Mouse (Mus musculus) heart, embryonic 14.5 days (tissue): ENCODE data around the gene Cdk13. TPM values are rescaled to one million over a fixed set of nuclear protein-coding genes. Genes with fewer than 3 reads are reported as not detected.

Experiments
- ATAC-seq: fragments of 200-750 bp; cut with Nextera tagmentation; 2 replicates; pipeline ENCODE4 v1.8.0; 2017; ENCODE audit warnings: low read depth, moderate TSS enrichment; ENCODE audit not compliant: insufficient number of reproducible peaks, insufficient read depth, low FRiP score
- H3K27ac ChIP-seq, 2 experiments: fragments of 200-500 bp in 1 of 2; fragments of 300-500 bp in 1 of 2; sonication (generic) in 1 of 2; replicated peaks in 1 of 2; 2 replicates each; pipeline ENCODE4 v1.5.1; 2012 to 2014; ENCODE audit warnings: low read depth in 2 of 2, low read length in 2 of 2, control low read depth in 1 of 2, mild to moderate bottlenecking in 1 of 2, mixed read lengths in 1 of 2; ENCODE audit not compliant: control insufficient read depth in 1 of 2, insufficient read depth in 1 of 2
- H3K27me3 ChIP-seq: fragments of 300-500 bp; sonication (generic); 2 replicates; pipeline ENCODE4 v1.6.1; 2014; ENCODE audit warnings: mild to moderate bottlenecking, low read length, control low read depth; ENCODE audit not compliant: control insufficient read depth, insufficient read depth
- H3K36me3 ChIP-seq: fragments of 300-500 bp; sonication (generic); 2 replicates; pipeline ENCODE4 v1.6.1; 2014; ENCODE audit warnings: mild to moderate bottlenecking, control low read depth, low read length, mixed read lengths; ENCODE audit not compliant: control insufficient read depth, insufficient read depth
- H3K4me1 ChIP-seq, 2 experiments: fragments of 200-500 bp in 1 of 2; fragments of 300-500 bp in 1 of 2; sonication (generic) in 1 of 2; 2 replicates each; pipeline ENCODE4 v1.6.1; 2012 to 2014; ENCODE audit warnings: low read length in 2 of 2, control low read depth in 1 of 2, mixed read lengths in 1 of 2; ENCODE audit not compliant: control insufficient read depth in 2 of 2, insufficient read depth in 2 of 2
- H3K4me2 ChIP-seq: fragments of 300-500 bp; sonication (generic); 2 replicates; pipeline ENCODE4 v1.6.1; 2014; ENCODE audit warnings: mild to moderate bottlenecking, low read length
- H3K4me3 ChIP-seq, 2 experiments: fragments of 200-500 bp in 1 of 2; fragments of 300-500 bp in 1 of 2; sonication (generic) in 1 of 2; 2 replicates each; pipeline ENCODE4 v1.5.1; 2012 to 2014; ENCODE audit warnings: low read length in 2 of 2, mild to moderate bottlenecking in 2 of 2, control low read depth in 1 of 2, low read depth in 1 of 2, moderate library complexity in 1 of 2; ENCODE audit not compliant: control insufficient read depth in 1 of 2, insufficient read depth in 1 of 2
- H3K9ac ChIP-seq: fragments of 300-500 bp; sonication (generic); 2 replicates; pipeline ENCODE4 v1.6.1; 2014; ENCODE audit warnings: mild to moderate bottlenecking, low read length
- H3K9me3 ChIP-seq: fragments of 300-500 bp; sonication (generic); 2 replicates; pipeline ENCODE4 v1.6.1; 2016; ENCODE audit warnings: low read length, control low read depth; ENCODE audit not compliant: control insufficient read depth
- WGBS: fragments of 180-500 bp; shearing (Covaris S2); extraction: QIAGEN DNeasy Blood & Tissue Kit; methylation state at CpG from one replicate; pipeline ENCODE4 v1.1.7; 2014; 5-methylcytosine and 5-hydroxymethylcytosine counted together
- polyA plus RNA-seq: library from polyadenylated mRNA; unstranded; fragments of >200 nt; fragmentation: Nextera tagmentation; extraction: Ambion mirVana; gene quantifications from 2 replicates; pipeline ENCODE4 v1.2.1, GENCODE M21; 2014

Cdk13 gene
- 14.5 and 17.8 TPM in 2 replicates for polyA plus RNA-seq

DNA sequence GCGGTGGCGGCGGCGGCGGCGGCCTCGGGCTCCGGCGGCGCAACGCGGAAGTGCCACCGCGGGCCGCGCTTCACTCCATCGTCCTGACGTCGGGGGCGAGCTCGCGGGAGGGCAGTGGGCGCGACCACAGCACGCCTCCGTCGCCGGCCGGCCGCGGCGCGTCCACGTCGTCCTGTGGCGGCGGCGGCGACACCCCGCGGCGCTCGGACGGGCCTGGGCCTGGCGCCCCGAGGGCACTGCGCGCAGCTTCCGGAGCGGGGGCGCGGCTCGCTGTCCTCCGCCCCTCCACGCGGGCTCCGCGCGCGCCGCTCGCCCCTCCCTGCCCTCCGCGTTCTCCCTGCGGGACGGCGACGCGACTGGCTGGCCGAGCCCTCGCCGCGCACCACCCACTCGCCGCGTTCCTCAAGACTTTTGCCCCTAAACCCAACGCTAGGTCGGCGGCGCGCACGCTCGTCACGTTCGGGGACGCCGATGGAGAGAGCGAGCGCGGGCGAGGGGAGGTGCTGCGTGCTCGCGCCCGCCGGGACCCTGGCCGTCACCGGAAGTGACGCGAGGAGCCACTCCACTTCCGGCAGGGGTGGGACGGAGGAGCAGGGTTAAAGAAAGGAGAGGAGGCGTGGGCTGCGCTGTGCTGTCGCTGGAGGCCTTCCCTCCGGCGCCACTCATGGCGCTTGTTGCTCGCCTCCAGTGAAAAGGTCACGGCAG, at the start of gene Cdk13:
Gene Cdk13, minus strand, starts transcription at position 189 of the 705 bp plus-strand sequence.
- peaks cover 6% of the 10 kb centered on the region; the same call in 1 of the 2 replicates for H3K36me3 ChIP-seq
- H3K9ac ChIP-seq = peak within 1 kb of the TSS; percentile 98
- H3K9me3 ChIP-seq = no peaks in the 10 kb centered on the region
- H3K4me2 ChIP-seq = peak within 1 kb of the TSS; percentile 91
- ATAC-seq = peak; percentile 94
- under 1% methylated on average over 71 of the region's 110 CpGs for WGBS
- peaks cover 0 to 14% of the 10 kb centered on the region in 2 experiments; a peak in 2 of 4 replicates for H3K4me1 ChIP-seq
- H3K27me3 ChIP-seq = no peaks in the 10 kb centered on the region
- peak within 1 kb of the TSS; percentile 69 to 99 for H3K4me3 ChIP-seq
- H3K27ac ChIP-seq = peak within 1 kb of the TSS; percentile 98 to 99

- Histone ChIP-seq H3K36me3 (no peaks in the 10 kb centered on the region), H3K9ac (no peak overlapping the region), H3K4me2 (no peak overlapping the region), H3K4me3 (no peak overlapping the region), H3K4me1 (peaks cover 0 to 3% of the 10 kb centered on the region in 2 experiments; a peak in 3 of 4 replicates), H3K9me3 (no peaks in the 10 kb centered on the region), H3K27ac (no peak overlapping the region), H3K27me3 (no peaks in the 10 kb centered on the region)
- no peak for ATAC-seq
- WGBS = 69% methylated on average over 2 of the region's 2 CpGs
Observed at GRCm38 (mm10) chr13:17843336-17843735, 38.4 kb upstream of the Cdk13 start.

GRCm38 (mm10) chr13:17842756-17843155, 37.9 kb upstream of the Cdk13 start:
- Histone ChIP-seq H3K36me3 (no peaks in the 10 kb centered on the region), H3K4me2 (no peak overlapping the region), H3K27me3 (no peaks in the 10 kb centered on the region), H3K9ac (no peak overlapping the region), H3K27ac (no peak overlapping the region), H3K4me3 (no peak overlapping the region), H3K4me1 (peaks cover 0 to 3% of the 10 kb centered on the region in 2 experiments; a peak in 3 of 4 replicates), H3K9me3 (no peaks in the 10 kb centered on the region)
- no peak for ATAC-seq
- 74% methylated on average over 4 of the region's 4 CpGs for WGBS

- Histone ChIP-seq H3K4me2 (peak overlapping the region; percentile 27), H3K36me3 (no peaks in the 10 kb centered on the region), H3K27me3 (no peaks in the 10 kb centered on the region), H3K27ac (no peak overlapping the region), H3K4me1 (peaks cover 0 to 3% of the 10 kb centered on the region in 2 experiments; a peak in 3 of 4 replicates), H3K9ac (no peak overlapping the region), H3K9me3 (no peaks in the 10 kb centered on the region), H3K4me3 (no peak overlapping the region)
- ATAC-seq = no peak
- 68% methylated on average over 5 of the region's 5 CpGs for WGBS
Observed at GRCm38 (mm10) chr13:17839137-17839536, 34.2 kb upstream of the Cdk13 start.

DNA sequence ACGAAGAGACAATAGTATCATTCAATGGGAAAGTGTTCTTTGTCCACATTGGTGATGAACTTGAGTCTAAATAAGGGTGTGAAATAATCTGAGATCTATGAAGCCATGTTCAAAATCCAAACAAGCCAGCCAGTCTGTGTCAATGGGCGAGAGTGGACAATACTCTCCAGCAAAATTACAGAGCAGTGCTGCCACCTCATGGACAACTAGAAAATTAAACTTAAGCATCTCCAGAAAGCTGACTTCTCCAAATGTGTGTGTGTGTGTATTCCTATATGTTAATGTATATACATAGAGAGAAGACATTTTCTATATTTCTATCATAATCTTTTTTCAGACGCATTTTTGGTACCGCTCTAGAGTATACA, 33.6 kb upstream of the Cdk13 start:
- Histone ChIP-seq H3K9ac (no peak overlapping the region), H3K27me3 (no peaks in the 10 kb centered on the region), H3K27ac (no peak overlapping the region), H3K4me3 (no peak overlapping the region), H3K9me3 (no peaks in the 10 kb centered on the region), H3K4me1 (peaks cover 0 to 3% of the 10 kb centered on the region in 2 experiments; a peak in 3 of 4 replicates), H3K4me2 (peak overlapping the region; percentile 27; the same call in 1 of the 2 replicates), H3K36me3 (no peaks in the 10 kb centered on the region)
- ATAC-seq = no peak
- 34% methylated on average over 4 of the region's 4 CpGs for WGBS

DNA sequence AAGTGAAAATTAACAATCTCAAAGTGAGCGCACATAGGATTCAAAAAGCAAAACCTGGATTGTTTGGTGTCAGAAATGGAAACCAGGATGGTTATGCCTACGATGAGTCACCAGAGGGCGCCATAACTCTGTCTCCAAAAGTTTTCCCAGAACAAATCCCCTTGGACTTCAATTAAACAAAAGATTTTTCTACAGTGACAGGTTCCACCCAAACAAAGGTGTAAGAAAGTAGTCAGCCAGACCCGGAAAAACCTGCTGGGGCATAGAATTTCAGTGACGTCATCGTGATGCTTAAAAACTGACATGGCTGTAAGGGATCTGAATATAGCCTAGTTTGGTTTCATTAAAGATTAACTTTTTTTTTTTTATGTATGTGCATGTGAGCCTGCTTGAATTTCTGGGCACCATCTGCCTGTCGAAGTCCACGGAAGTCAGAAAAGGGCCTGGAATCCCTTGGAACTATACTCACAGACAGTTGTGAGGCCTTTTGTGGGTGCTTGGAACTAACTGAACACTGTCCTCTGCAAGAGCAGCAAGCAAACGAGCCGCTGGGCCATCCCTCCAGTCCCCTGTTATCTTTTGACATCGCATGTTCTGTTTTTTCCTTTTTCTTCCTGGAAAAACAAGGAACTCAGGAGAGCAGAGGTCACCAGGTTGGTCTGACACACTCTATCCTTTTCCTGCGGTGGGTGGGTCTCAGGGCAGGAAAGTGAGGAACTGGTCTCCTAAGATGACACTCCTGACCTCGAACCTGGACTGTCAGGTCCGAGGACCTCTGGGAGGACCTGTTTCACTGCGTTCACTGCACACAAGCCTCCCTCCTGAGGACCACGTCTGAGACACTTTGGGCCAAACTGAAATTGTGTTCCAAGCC, 33.0 kb upstream of the Cdk13 start:
- Histone ChIP-seq H3K36me3 (no peaks in the 10 kb centered on the region), H3K4me1 (peaks cover 0 to 3% of the 10 kb centered on the region in 2 experiments; a peak in 3 of 4 replicates), H3K4me3 (no peak overlapping the region), H3K27me3 (no peaks in the 10 kb centered on the region), H3K27ac (no peak overlapping the region), H3K4me2 (no peak overlapping the region), H3K9me3 (no peaks in the 10 kb centered on the region), H3K9ac (no peak overlapping the region)
- 40% methylated on average over 16 of the region's 16 CpGs for WGBS
- ATAC-seq = no peak

DNA sequence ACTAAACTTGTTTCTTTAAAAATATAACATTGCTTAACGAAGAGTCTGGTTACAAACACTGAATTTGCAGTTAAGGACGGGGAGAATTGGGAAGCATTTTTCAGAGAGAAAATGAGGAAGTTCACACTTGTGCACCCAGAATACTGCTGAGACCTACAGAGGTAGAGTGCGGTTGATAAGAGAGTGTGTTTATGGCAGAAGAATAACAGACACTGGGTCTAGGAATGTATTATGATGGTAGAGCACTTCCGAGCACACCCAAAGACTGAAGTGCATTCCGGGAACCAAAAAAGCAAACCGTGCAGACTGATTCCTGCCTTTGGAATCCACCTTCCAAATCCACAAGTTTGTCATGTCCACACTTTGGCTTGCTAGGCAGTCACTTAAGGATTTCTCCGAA, 31.9 kb upstream of the Cdk13 start:
- Histone ChIP-seq H3K9ac (no peak overlapping the region), H3K36me3 (no peaks in the 10 kb centered on the region), H3K27ac (no peak overlapping the region), H3K27me3 (no peaks in the 10 kb centered on the region), H3K4me2 (no peak overlapping the region), H3K4me3 (no peak overlapping the region), H3K4me1 (peaks cover 0 to 3% of the 10 kb centered on the region in 2 experiments; a peak in 3 of 4 replicates), H3K9me3 (no peaks in the 10 kb centered on the region)
- WGBS = 69% methylated on average over 7 of the region's 7 CpGs
- no peak for ATAC-seq
